Mouse (Mus musculus): ENCODE results near the gene Rps18. TPM values are rescaled to one million over a fixed set of nuclear protein-coding genes. Genes with fewer than 3 reads are reported as not detected.

Rps18 gene
- polyA plus RNA-seq, 1 experiment from 2014 or later: 1,641 TPM

DNA sequence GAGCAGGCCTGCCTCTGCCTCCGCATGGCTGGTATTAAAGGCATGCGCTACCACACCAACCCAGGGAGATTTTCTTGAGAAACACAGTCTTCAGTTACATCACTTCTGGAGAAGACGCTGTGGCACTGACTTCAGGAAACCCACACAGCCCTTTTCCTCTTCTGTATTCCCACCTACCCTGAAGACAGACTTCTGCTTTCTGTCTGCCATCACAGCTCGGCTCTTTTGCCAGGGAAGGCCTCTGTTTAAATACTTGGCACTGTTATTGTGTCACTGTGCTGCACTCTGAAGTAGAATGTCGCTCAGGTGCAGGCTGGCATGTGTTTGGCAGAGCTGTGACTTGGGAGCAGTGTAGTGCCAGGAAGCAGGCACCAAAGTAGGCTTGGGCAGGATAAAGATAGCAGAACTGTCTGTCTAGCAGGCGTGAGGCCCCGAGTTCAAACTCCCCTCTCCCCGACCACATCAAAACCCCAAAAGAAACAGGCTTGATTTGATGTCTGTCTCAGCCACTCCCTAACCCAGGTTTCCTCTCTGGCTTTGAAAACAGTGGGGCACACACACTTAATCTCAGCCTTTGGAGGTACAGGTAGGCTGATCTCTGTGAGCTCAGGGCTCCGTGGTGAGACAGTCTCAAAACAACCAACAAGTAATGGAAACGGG, 8.2 kb downstream of the Rps18 start:
- DNase-seq (ENCODE audit: low spot score): no peak
- Histone ChIP-seq H3K27me3 (ENCODE audit: control insufficient read depth, insufficient read depth, low read length) (no peaks in the 10 kb centered on the region), H3K36me3 (ENCODE audit: control insufficient read depth, insufficient read depth, low read length) (peaks cover 17% of the 10 kb centered on the region), H3K4me1 (ENCODE audit: control insufficient read depth, insufficient read depth, low read length) (peaks cover 18% of the 10 kb centered on the region), H3K9ac (ENCODE audit: low read length) (no peak overlapping the region), H3K9me3 (ENCODE audit: control insufficient read depth, low read length) (no peaks in the 10 kb centered on the region), H3K4me3 (ENCODE audit: low read depth, low read length) (no peak overlapping the region), H3K4me2 (ENCODE audit: low read depth, severe bottlenecking) (no peak overlapping the region), H3K27ac (replicated peaks; ENCODE audit: low read depth, low read length) (no peak overlapping the region)
- ATAC-seq (ENCODE audit: insufficient number of reproducible peaks, low FRiP score, low TSS enrichment, low read depth): no peak
- WGBS: 90% methylated on average over 10 of the region's 10 CpGs

DNA sequence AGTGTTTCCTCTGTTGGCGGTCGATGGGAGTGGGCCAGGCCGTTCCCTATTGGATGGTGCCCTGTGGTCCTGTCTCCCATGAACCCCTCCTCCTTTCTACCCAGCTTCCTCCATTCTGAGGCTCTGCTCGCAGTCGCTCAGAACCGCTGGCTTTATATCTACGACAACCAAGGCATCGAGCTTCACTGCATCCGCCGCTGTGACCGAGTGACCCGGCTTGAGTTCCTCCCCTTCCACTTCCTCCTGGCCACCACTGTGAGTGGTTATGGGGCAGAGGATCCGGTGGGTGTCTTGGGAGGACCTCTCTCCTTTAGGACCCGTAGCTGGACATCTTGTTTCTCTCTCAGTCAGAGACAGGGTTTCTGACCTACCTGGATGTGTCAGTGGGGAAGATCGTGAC, 12.3 kb downstream of the Rps18 start:
- no peak overlapping the region for H3K9ac ChIP-seq (ENCODE audit: low read length)
- no peaks in the 10 kb centered on the region for H3K9me3 ChIP-seq (ENCODE audit: control insufficient read depth, low read length)
- WGBS: 94% methylated on average over 15 of the region's 15 CpGs
- H3K27me3 ChIP-seq (ENCODE audit: control insufficient read depth, insufficient read depth, low read length): no peaks in the 10 kb centered on the region
- peaks cover 17% of the 10 kb centered on the region for H3K36me3 ChIP-seq (ENCODE audit: control insufficient read depth, insufficient read depth, low read length)
- peaks cover 11% of the 10 kb centered on the region for H3K4me1 ChIP-seq (ENCODE audit: control insufficient read depth, insufficient read depth, low read length)
- H3K4me3 ChIP-seq (ENCODE audit: low read depth, low read length): no peak overlapping the region
- H3K27ac ChIP-seq (replicated peaks; ENCODE audit: low read depth, low read length): no peak overlapping the region
- no peak overlapping the region for H3K4me2 ChIP-seq (ENCODE audit: low read depth, severe bottlenecking)
- no peak for ATAC-seq (ENCODE audit: insufficient number of reproducible peaks, low FRiP score, low TSS enrichment, low read depth)
- no peak for DNase-seq (ENCODE audit: low spot score)

DNA sequence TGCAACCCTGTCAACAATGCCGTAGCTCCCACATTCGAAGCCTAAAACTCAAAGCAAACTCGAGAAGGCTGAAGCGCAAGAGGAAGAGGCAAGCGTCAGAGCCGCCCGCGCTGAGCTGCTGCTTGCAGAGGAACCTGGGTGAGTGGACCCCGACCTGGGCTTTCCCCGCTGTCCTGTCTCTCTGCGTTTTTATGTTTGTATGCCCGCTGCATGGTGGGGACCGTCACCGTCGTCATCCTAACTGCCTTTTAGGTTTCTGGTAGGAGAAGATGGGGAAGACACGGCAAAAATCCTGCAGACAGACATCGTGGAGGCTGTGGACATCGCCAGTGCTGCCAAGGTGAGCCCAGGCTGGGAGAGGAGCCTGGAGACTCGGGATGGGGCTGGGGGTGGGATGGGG, 14.4 kb downstream of the Rps18 start:
- H3K36me3 ChIP-seq (ENCODE audit: control insufficient read depth, insufficient read depth, low read length): peaks cover 19% of the 10 kb centered on the region
- H3K4me3 ChIP-seq (ENCODE audit: low read depth, low read length): peak overlapping the region; percentile 93
- peaks cover 11% of the 10 kb centered on the region for H3K4me1 ChIP-seq (ENCODE audit: control insufficient read depth, insufficient read depth, low read length)
- ATAC-seq (ENCODE audit: insufficient number of reproducible peaks, low FRiP score, low TSS enrichment, low read depth) (no peak), DNase-seq (ENCODE audit: low spot score) (no peak)
- peak overlapping the region; percentile 96 for H3K4me2 ChIP-seq (ENCODE audit: low read depth, severe bottlenecking)
- no peak overlapping the region for H3K27ac ChIP-seq (replicated peaks; ENCODE audit: low read depth, low read length)
- 61% methylated on average over 19 of the region's 19 CpGs for whole genome bisulfite sequencing
- peak overlapping the region; percentile 73 for H3K9ac ChIP-seq (ENCODE audit: low read length)
- H3K9me3 ChIP-seq (ENCODE audit: control insufficient read depth, low read length): no peaks in the 10 kb centered on the region
- no peaks in the 10 kb centered on the region for H3K27me3 ChIP-seq (ENCODE audit: control insufficient read depth, insufficient read depth, low read length)

DNA sequence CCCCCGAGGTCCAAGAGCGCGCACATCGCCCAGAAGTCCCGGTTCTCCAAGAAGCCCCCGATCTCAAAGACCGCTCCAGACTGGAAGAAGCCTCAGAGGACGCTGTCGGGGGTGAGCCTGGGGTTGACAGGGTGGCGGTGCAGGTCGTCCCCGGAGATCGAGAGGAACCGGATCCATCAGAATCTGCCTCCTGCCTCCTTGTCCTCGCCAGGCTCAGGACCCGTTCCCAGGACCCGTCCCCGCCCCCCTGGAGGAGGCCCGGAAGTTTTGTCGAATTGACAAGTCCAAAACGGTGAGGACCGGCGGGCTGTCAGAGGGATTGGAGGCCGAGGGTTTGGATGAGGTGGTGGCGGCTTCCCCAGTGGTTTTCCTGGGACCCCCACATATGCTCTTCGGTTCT, 14.8 kb downstream of the Rps18 start:
- Histone ChIP-seq H3K9ac (ENCODE audit: low read length) (peak overlapping the region; percentile 73), H3K4me1 (ENCODE audit: control insufficient read depth, insufficient read depth, low read length) (peaks cover 11% of the 10 kb centered on the region), H3K4me3 (ENCODE audit: low read depth, low read length) (peak overlapping the region; percentile 93), H3K27ac (replicated peaks; ENCODE audit: low read depth, low read length) (no peak overlapping the region), H3K27me3 (ENCODE audit: control insufficient read depth, insufficient read depth, low read length) (no peaks in the 10 kb centered on the region), H3K4me2 (ENCODE audit: low read depth, severe bottlenecking) (peak overlapping the region; percentile 96), H3K9me3 (ENCODE audit: control insufficient read depth, low read length) (no peaks in the 10 kb centered on the region), H3K36me3 (ENCODE audit: control insufficient read depth, insufficient read depth, low read length) (peaks cover 19% of the 10 kb centered on the region)
- ATAC-seq (ENCODE audit: insufficient number of reproducible peaks, low FRiP score, low TSS enrichment, low read depth) (0 out of 2 replicates have a peak, but pooled peaks have one; percentile 24), DNase-seq (ENCODE audit: low spot score) (no peak)
- WGBS: 3% methylated on average over 26 of the region's 26 CpGs

DNA sequence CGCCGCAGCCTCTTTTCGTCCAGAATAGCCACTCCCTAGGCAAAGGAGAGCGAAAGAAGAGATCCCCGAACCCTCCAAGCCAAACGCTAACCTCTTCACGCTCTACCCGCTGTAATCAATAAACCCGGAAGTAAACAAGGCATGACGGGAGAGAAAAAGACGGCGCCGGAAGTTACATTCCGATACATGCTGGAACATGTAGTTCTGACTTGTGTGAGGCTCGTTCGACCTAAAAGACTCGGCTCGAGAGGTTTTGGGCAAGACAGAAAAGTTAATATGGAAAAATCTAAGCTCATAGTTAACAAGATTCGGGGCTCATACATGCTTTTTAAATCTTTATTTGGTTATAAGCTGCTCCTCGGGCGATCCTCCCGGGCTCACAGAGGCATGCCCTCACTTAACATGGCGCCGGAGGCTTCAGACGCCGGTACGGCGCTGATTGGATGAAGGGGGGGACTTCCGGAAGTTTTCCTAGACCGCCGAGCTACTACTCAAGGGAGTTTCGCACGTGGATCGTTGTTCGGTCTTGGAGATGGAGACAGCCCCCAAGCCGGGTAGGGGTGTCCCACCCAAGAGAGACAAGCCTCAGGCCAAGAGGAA, 15.5 kb downstream of the Rps18 start, which contains the start of the genes Pfdn6 and Wdr46:
TSS of gene Pfdn6 (minus strand) at position 138 of the 600 bp plus-strand sequence.
TSS of gene Wdr46 (plus strand) at position 455 of the 600 bp plus-strand sequence.
- Histone ChIP-seq H3K4me1 (ENCODE audit: control insufficient read depth, insufficient read depth, low read length) (peaks cover 11% of the 10 kb centered on the region), H3K4me3 (ENCODE audit: low read depth, low read length) (peak within 1 kb of the TSS; percentile 93), H3K36me3 (ENCODE audit: control insufficient read depth, insufficient read depth, low read length) (peaks cover 23% of the 10 kb centered on the region), H3K27ac (replicated peaks; ENCODE audit: low read depth, low read length) (no peak within 1 kb of the TSS), H3K9me3 (ENCODE audit: control insufficient read depth, low read length) (no peaks in the 10 kb centered on the region), H3K9ac (ENCODE audit: low read length) (peak within 1 kb of the TSS; percentile 73), H3K4me2 (ENCODE audit: low read depth, severe bottlenecking) (peak within 1 kb of the TSS; percentile 96), H3K27me3 (ENCODE audit: control insufficient read depth, insufficient read depth, low read length) (no peaks in the 10 kb centered on the region)
- DNase-seq (ENCODE audit: low spot score): peak; percentile 87
- under 1% methylated on average over 36 of the region's 36 CpGs for WGBS
- ATAC-seq (ENCODE audit: insufficient number of reproducible peaks, low FRiP score, low TSS enrichment, low read depth): peak; percentile 78

DNA sequence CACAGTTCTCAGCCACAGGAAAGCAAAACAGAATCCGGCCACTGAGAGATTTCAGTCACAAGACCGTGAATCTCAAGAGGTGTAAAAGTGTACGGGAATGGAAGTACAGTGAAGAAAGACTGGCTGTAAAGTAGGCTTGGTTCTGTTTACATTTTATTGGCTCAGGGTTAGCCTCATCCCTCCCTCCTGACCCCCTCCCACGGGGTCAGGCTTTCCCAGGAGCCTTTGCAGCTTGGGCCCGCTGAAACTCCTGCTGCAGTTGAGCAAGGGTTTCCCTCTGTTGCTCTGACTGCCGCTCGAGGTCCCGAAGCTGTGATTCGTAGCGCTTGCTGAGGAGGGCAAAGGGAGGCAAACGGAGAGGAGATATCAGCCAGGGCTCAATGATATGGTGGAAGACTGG, 17.0 kb downstream of the Rps18 start:
- Histone ChIP-seq H3K4me3 (ENCODE audit: low read depth, low read length) (no peak overlapping the region), H3K4me2 (ENCODE audit: low read depth, severe bottlenecking) (peak overlapping the region; percentile 93; the same call in 1 of the 2 replicates), H3K36me3 (ENCODE audit: control insufficient read depth, insufficient read depth, low read length) (peaks cover 14% of the 10 kb centered on the region; the same call in 1 of the 2 replicates), H3K27me3 (ENCODE audit: control insufficient read depth, insufficient read depth, low read length) (no peaks in the 10 kb centered on the region), H3K27ac (replicated peaks; ENCODE audit: low read depth, low read length) (no peak overlapping the region), H3K9me3 (ENCODE audit: control insufficient read depth, low read length) (no peaks in the 10 kb centered on the region), H3K4me1 (ENCODE audit: control insufficient read depth, insufficient read depth, low read length) (peaks cover 11% of the 10 kb centered on the region), H3K9ac (ENCODE audit: low read length) (no peak overlapping the region)
- WGBS: 82% methylated on average over 11 of the region's 11 CpGs
- no peak for ATAC-seq (ENCODE audit: insufficient number of reproducible peaks, low FRiP score, low TSS enrichment, low read depth)
- DNase-seq (ENCODE audit: low spot score): no peak

DNA sequence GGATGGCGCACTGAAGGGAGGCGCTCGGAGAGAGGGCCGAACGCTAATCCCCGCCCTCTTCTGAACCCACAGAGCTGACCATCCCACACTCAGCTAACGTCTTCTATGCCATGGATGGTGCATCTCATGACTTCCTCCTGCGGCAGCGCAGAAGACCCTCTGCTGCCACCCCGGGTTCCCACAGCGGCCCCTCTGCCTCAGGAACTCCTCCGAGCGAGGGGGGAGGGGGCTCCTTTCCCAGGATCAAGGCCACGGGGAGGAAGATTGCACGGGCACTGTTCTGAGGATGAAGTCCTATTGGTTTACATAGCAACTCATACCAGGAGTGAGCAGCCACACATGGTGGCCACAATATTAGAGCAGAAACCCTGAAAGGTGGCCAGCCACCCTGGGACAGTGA, 18.8 kb downstream of the Rps18 start:
- no peaks in the 10 kb centered on the region for H3K27me3 ChIP-seq (ENCODE audit: control insufficient read depth, insufficient read depth, low read length)
- H3K4me1 ChIP-seq (ENCODE audit: control insufficient read depth, insufficient read depth, low read length): peaks cover 11% of the 10 kb centered on the region
- 91% methylated on average over 15 of the region's 15 CpGs for WGBS

DNA sequence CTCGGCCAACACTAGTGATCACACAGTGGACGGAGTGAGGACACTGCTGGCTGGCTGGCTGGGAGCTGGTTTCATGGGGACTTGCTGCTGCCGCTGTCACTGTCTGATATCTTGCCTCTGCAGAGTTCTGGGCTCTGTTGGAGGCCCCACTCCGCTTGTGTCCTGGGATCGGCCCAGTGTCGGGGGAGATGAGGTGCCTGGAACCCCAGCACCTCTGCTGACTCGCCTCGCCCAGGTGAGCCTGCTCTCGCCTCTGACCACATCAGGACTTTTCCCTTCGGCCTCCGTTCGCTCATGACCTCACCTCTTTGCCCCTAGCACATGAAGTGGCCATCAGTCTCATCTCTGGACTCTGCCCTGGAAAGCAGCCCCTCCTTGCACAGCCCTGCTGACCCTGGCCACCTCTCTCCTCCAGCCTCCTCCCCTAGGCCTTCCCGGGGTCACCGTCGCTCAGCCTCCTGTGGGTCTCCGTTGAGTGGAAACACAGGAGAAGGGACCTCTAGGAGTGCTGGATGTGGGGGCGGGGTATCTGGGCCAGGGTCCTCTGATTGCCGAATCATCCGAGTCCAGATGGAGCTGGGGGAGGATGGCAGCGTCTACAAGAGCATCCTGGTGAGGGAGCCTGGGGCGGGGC, 20.3 kb downstream of the Rps18 start:
- no peaks in the 10 kb centered on the region for H3K27me3 ChIP-seq (ENCODE audit: control insufficient read depth, insufficient read depth, low read length)
- H3K4me1 ChIP-seq (ENCODE audit: control insufficient read depth, insufficient read depth, low read length): peaks cover 12% of the 10 kb centered on the region
- no peak overlapping the region for H3K27ac ChIP-seq (replicated peaks; ENCODE audit: low read depth, low read length)
- peaks cover 13% of the 10 kb centered on the region; the same call in 1 of the 2 replicates for H3K36me3 ChIP-seq (ENCODE audit: control insufficient read depth, insufficient read depth, low read length)
- ATAC-seq (ENCODE audit: insufficient number of reproducible peaks, low FRiP score, low TSS enrichment, low read depth): no peak
- no peak for DNase-seq (ENCODE audit: low spot score)
- H3K4me2 ChIP-seq (ENCODE audit: low read depth, severe bottlenecking): no peak overlapping the region
- no peak overlapping the region for H3K4me3 ChIP-seq (ENCODE audit: low read depth, low read length)
- no peaks in the 10 kb centered on the region for H3K9me3 ChIP-seq (ENCODE audit: control insufficient read depth, low read length)
- H3K9ac ChIP-seq (ENCODE audit: low read length): no peak overlapping the region
- 86% methylated on average over 21 of the region's 21 CpGs for WGBS

More for the DNA sequence above, 18.8 kb downstream of the Rps18 start:
- Histone ChIP-seq H3K9me3 (ENCODE audit: control insufficient read depth, low read length) (no peaks in the 10 kb centered on the region), H3K27ac (replicated peaks; ENCODE audit: low read depth, low read length) (no peak overlapping the region), H3K4me3 (ENCODE audit: low read depth, low read length) (no peak overlapping the region), H3K36me3 (ENCODE audit: control insufficient read depth, insufficient read depth, low read length) (peaks cover 13% of the 10 kb centered on the region; the same call in 1 of the 2 replicates), H3K4me2 (ENCODE audit: low read depth, severe bottlenecking) (no peak overlapping the region), H3K9ac (ENCODE audit: low read length) (no peak overlapping the region)
- no peak for DNase-seq (ENCODE audit: low spot score)
- ATAC-seq (ENCODE audit: insufficient number of reproducible peaks, low FRiP score, low TSS enrichment, low read depth): no peak
